Mouse (Mus musculus): ENCODE results near the gene Celf5.

Gene Celf5

GRCm38 (mm10) chr10:81413310-81414261 lies 68.9 kb downstream of the Celf5 start:
- peak in 1 of 2 experiments; percentile 33 for DNase-seq

- DNase-seq, result no peak
Observed at GRCm38 (mm10) chr10:81412586-81413309, 69.8 kb downstream of the Celf5 start.

GRCm38 (mm10) chr10:81411471-81412400 lies 70.8 kb downstream of the Celf5 start:
- DNase-seq, result peak in 1 of 2 experiments; percentile 22

GRCm38 (mm10) chr10:81410981-81411380 lies 71.5 kb downstream of the Celf5 start:
- no peak for DNase-seq

- DNase-seq, result no peak
Observed at GRCm38 (mm10) chr10:81410350-81410749, 72.2 kb downstream of the Celf5 start.

- DNase-seq, result no peak
Observed at GRCm38 (mm10) chr10:81409330-81409729, 73.2 kb downstream of the Celf5 start.

All from spleen, adult 18-20 months (tissue).